ENCODE assay signal across 21 mouse cellular contexts in the genomic region with DNA sequence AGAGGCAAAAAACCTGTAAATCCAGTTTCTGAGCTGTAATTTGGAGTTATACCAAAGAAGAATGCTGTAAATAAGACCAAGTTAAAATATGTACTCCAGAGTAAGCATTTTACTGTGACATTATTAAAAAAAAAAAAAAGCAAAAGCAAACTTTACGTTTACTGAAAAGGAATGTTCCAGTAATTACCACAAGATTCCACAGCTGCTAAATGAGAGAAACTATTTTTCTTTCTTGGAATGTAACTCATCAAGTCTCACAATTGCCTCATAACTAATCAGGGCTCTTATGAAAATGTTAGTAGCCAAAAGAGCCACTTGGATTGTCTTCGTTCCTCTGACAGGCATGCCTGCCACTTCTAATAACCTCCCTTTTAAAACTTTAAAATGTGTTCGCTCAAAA.
A peak's percentile ranks its signal among the peaks of the same experiment; 100 is the strongest.
DNase-seq lines count a peak whose midpoint lies in the region; ATAC-seq and TF ChIP-seq lines count a peak whose summit lies in the region.
"Had no signal": no experiment of that assay in that cellular context is flagged by ENCODE, and none has a peak within 500 bp of the region (broad histone marks: within the 10 kb centered on the region; RNA-seq: fewer than 3 reads in every experiment).

No protein-coding gene starts in this region.

- no peaks in the 10 kb centered on the region for H3K36me3 ChIP-seq in hindbrain, embryonic 10.5 days
- H3K36me3 ChIP-seq in hindbrain, embryonic 16.5 days (ENCODE audit: control insufficient read depth, insufficient read depth, low read length): no peaks in the 10 kb centered on the region
- H3K36me3 ChIP-seq in kidney, postnatal 0 days (ENCODE audit: insufficient read depth, low read length): no peaks in the 10 kb centered on the region
- H3K36me3 ChIP-seq: embryonic facial prominence, embryonic 13.5 days; forebrain, embryonic 15.5 days; G1E had no signal

- H3K9me3 ChIP-seq in hindbrain, embryonic 10.5 days: no peaks in the 10 kb centered on the region
- no peaks in the 10 kb centered on the region for H3K9me3 ChIP-seq in hindbrain, embryonic 16.5 days (ENCODE audit: control insufficient read depth, low read length)
- H3K9me3 ChIP-seq in kidney, postnatal 0 days (replicated peaks; ENCODE audit: low read length): no peaks in the 10 kb centered on the region
- H3K9me3 ChIP-seq: embryonic facial prominence, embryonic 13.5 days; forebrain, embryonic 13.5 days; forebrain, embryonic 15.5 days; G1E had no signal

- no peak for TF ChIP-seq CTCF in kidney, postnatal 0 days (IDR thresholded peaks at IDR 0.05; ENCODE audit: low read depth)

- no peak for ATAC-seq in hindbrain, embryonic 16.5 days
- ATAC-seq in kidney, postnatal 0 days (replicated peaks; ENCODE audit: low FRiP score, low read depth): no peak
- ATAC-seq: CD4-positive, CD25-positive, alpha-beta regulatory T cell, adult 4 months; forebrain, embryonic 13.5 days; forebrain, embryonic 15.5 days; forebrain, postnatal 0 days had no signal

- H3K4me2 ChIP-seq in hindbrain, embryonic 16.5 days (ENCODE audit: low read length): no peak overlapping the region
- no peak overlapping the region for H3K4me2 ChIP-seq in kidney, postnatal 0 days (ENCODE audit: low read length)
- H3K4me2 ChIP-seq: forebrain, embryonic 13.5 days; forebrain, embryonic 15.5 days had no signal

- WGBS in hindbrain, embryonic 10.5 days: 85% methylated on average over 3 of the region's 3 CpGs
- 72% methylated on average over 3 of the region's 3 CpGs for WGBS in hindbrain, embryonic 16.5 days
- WGBS in kidney, postnatal 0 days: 55% methylated on average over 3 of the region's 3 CpGs

- H3K27ac ChIP-seq in hindbrain, embryonic 10.5 days: peak overlapping the region; percentile 73
- H3K27ac ChIP-seq in hindbrain, embryonic 16.5 days (ENCODE audit: low read depth, low read length): no peak overlapping the region
- no peak overlapping the region for H3K27ac ChIP-seq in kidney, postnatal 0 days
- H3K27ac ChIP-seq: forebrain, embryonic 15.5 days had no signal

- H3K9ac ChIP-seq in hindbrain, embryonic 16.5 days (ENCODE audit: low read depth, low read length): no peak overlapping the region
- H3K9ac ChIP-seq in kidney, postnatal 0 days (ENCODE audit: low read depth, low read length): no peak overlapping the region
- H3K9ac ChIP-seq: embryonic facial prominence, embryonic 13.5 days; forebrain, embryonic 13.5 days; forebrain, embryonic 15.5 days; forebrain, postnatal 0 days had no signal

- no peaks in the 10 kb centered on the region for H3K27me3 ChIP-seq in hindbrain, embryonic 10.5 days (ENCODE audit: insufficient read depth, poor library complexity, severe bottlenecking)
- no peaks in the 10 kb centered on the region for H3K27me3 ChIP-seq in hindbrain, embryonic 16.5 days (replicated peaks; ENCODE audit: control insufficient read depth, insufficient read depth, low read length)
- H3K27me3 ChIP-seq in kidney, postnatal 0 days (ENCODE audit: insufficient read depth, low read length): no peaks in the 10 kb centered on the region
- H3K27me3 ChIP-seq: CH12.LX; embryonic facial prominence, embryonic 13.5 days; forebrain, embryonic 13.5 days; forebrain, embryonic 15.5 days had no signal

- peaks cover 5% of the 10 kb centered on the region for H3K4me1 ChIP-seq in hindbrain, embryonic 10.5 days (replicated peaks)
- peaks cover 4% of the 10 kb centered on the region for H3K4me1 ChIP-seq in hindbrain, embryonic 16.5 days (ENCODE audit: control insufficient read depth, insufficient read depth, low read depth, low read length)
- H3K4me1 ChIP-seq in kidney, postnatal 0 days (replicated peaks; ENCODE audit: insufficient read depth, low read length): 0 out of 2 replicates have a peak, but pooled peaks cover 5% of the 10 kb centered on the region

- DNase-seq in hindbrain, embryonic 10.5 days (ENCODE audit: low spot score): no peak
- peak; percentile 71 for DNase-seq in kidney, postnatal 0 days (ENCODE audit: low spot score)
- DNase-seq in kidney, postnatal 4 days: no peak
- peak; percentile 53 for DNase-seq in Muller cell, postnatal 12 days (ENCODE audit: inconsistent ontology term)
- peak; percentile 18 for DNase-seq in adipocyte (ENCODE audit: low spot score)
- no peak for DNase-seq in B cell, adult 2 months
- DNase-seq: adrenal gland, adult 8-10 months; adrenal gland, postnatal 14 days; adrenal gland, postnatal 36 days; cerebellum, adult 11-12 months; cerebellum, adult 2 months; cerebellum, adult 9-10 months; cerebellum, postnatal 25 days; forebrain, postnatal 0 days had no signal

- H3K4me3 ChIP-seq in hindbrain, embryonic 10.5 days: no peak overlapping the region
- no peak overlapping the region for H3K4me3 ChIP-seq in hindbrain, embryonic 16.5 days (ENCODE audit: low read length)
- no peak overlapping the region for H3K4me3 ChIP-seq in kidney, postnatal 0 days (replicated peaks; ENCODE audit: low read depth, low read length)
- H3K4me3 ChIP-seq: embryonic facial prominence, embryonic 13.5 days; forebrain, embryonic 13.5 days; forebrain, embryonic 15.5 days had no signal

Comparison
In these comparisons a context has a peak if more than half of its experiments do, and no peak if none do; other contexts are left out.
1. DNase-seq: peak in kidney, postnatal 0 days (single experiment), Muller cell, postnatal 12 days (single experiment) and adipocyte (single experiment); none in hindbrain, embryonic 10.5 days (single experiment), kidney, postnatal 4 days (0 of 2) and B cell, adult 2 months (0 of 2).